Mouse (Mus musculus) embryonic facial prominence, embryonic 14.5 days (tissue): Measurements from ENCODE around the gene Sema4f. TPM values are rescaled to one million over a fixed set of nuclear protein-coding genes. Genes with fewer than 3 reads are reported as not detected.
A peak's percentile ranks its signal among the peaks of the same experiment; 100 is the strongest.

Experiments used
- ATAC-seq: fragments of 200-750 bp; cut with Nextera tagmentation; 2 replicates; pipeline ENCODE4 v1.8.0; 2017; ENCODE audit warnings: low read depth, moderate number of reproducible peaks, moderate TSS enrichment
- DNase-seq: peaks from one replicate; pipeline ENCODE4 v3.0.0-alpha.2; 2015; ENCODE audit warnings: low spot score
- H3K27ac ChIP-seq: fragments of 300-500 bp; sonication (generic); replicated peaks from 2 replicates; pipeline ENCODE4 v1.5.1; 2014; ENCODE audit warnings: low read depth, mild to moderate bottlenecking, low read length, moderate library complexity
- H3K27me3 ChIP-seq: fragments of 300-500 bp; sonication (generic); replicated peaks from 2 replicates; pipeline ENCODE4 v1.6.1; 2014; ENCODE audit warnings: low read length; ENCODE audit not compliant: control insufficient read depth, insufficient read depth
- H3K36me3 ChIP-seq: fragments of 300-500 bp; sonication (generic); 2 replicates; pipeline ENCODE4 v1.6.1; 2014; ENCODE audit warnings: low read length, mixed read lengths; ENCODE audit not compliant: control insufficient read depth, insufficient read depth
- H3K4me1 ChIP-seq: fragments of 300-500 bp; sonication (generic); 2 replicates; pipeline ENCODE4 v1.6.1; 2014; ENCODE audit warnings: antibody characterized with exemption, low read length; ENCODE audit not compliant: control insufficient read depth, insufficient read depth
- H3K4me2 ChIP-seq: fragments of 300-500 bp; sonication (generic); 2 replicates; pipeline ENCODE4 v1.6.1; 2014; ENCODE audit warnings: low read depth, mild to moderate bottlenecking, low read length, moderate library complexity, mixed read lengths
- H3K4me3 ChIP-seq: fragments of 300-500 bp; sonication (generic); 2 replicates; pipeline ENCODE4 v1.5.1; 2014; ENCODE audit warnings: low read depth, mild to moderate bottlenecking, low read length
- H3K9ac ChIP-seq: fragments of 300-500 bp; sonication (generic); 2 replicates; pipeline ENCODE4 v1.6.1; 2014; ENCODE audit warnings: low read depth, mild to moderate bottlenecking, low read length, moderate library complexity, mixed read lengths
- H3K9me3 ChIP-seq: fragments of 300-500 bp; sonication (generic); 2 replicates; pipeline ENCODE4 v1.6.1; 2016; ENCODE audit warnings: low read length; ENCODE audit not compliant: control insufficient read depth
- WGBS: fragments of 180-500 bp; shearing (Covaris S2); extraction: QIAGEN DNeasy Blood & Tissue Kit; methylation state at CpG from one replicate; pipeline ENCODE4 v1.1.7; 2014; 5-methylcytosine and 5-hydroxymethylcytosine counted together
- polyA plus RNA-seq: library from polyadenylated mRNA; unstranded; fragments of >200 nt; fragmentation: Nextera tagmentation; extraction: Ambion mirVana; gene quantifications from 2 replicates; pipeline ENCODE4 v1.2.1, GENCODE M21; 2014

Sema4f gene
- polyA plus RNA-seq, 1 experiment from 2014 or later: 2.1 TPM

DNA sequence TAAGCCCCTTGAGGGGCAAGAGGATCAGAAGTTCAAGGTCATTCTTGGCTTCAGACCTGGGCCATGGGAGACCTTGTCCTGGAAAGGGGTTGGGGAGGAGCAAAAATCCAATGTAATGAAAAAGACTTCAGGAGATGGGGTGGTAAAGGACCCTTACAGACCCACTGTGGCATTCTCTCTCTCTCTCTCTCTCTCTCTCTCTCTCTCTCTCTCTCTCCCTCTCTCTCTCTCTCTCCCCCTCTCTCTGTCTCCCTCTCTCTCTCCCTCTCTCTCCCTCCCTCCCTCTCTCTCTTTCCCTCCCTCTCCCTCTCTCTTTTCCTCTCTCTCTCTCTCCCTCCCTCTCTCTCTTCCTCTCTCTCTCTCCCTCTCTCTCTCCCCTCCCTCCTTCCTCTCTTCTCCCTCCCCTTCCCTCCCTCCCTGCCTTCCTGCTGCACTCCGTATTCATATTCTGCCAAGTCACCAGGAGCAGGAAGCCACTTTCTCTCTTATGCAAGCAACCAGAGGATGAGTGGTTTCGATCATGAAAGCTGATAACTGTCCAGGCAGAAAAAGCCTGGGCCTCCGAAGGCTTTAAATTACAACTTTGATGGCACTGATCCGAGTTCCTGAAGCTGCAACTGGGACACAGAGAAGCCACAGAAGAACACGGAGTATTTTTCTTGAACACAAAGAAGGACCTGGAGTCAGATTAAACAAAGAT, 67.8 kb downstream of the Sema4f start:
- H3K4me1 ChIP-seq: no peaks in the 10 kb centered on the region
- ATAC-seq (no peak), DNase-seq (peak; percentile 81)
- no peak overlapping the region for H3K9ac ChIP-seq
- H3K9me3 ChIP-seq: no peaks in the 10 kb centered on the region
- no peaks in the 10 kb centered on the region for H3K36me3 ChIP-seq
- 16% methylated on average over 5 of the region's 5 CpGs for WGBS
- no peak overlapping the region for H3K4me3 ChIP-seq
- no peaks in the 10 kb centered on the region for H3K27me3 ChIP-seq
- H3K27ac ChIP-seq: peak overlapping the region; percentile 21; the same call in 1 of the 2 replicates
- no peak overlapping the region for H3K4me2 ChIP-seq

DNA sequence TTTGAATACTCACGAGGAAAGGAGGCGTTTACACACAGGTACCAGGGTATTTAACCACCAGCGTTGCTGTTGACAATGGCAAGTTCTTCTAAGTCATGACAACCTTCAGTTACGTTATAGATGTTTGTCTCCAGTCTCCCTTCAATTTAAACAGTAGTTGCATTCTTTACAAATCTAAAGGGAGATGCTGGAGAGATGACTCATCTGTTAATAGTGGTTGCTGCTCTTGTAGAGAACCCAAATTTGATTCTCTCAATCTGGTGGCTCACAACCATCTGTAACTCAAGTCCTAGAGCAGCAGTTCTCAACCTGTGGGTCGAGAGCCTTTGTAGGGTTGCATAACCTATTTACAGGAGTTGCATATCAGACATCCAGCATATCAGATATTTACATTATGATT, 71.1 kb downstream of the Sema4f start:
- H3K27me3 ChIP-seq: no peaks in the 10 kb centered on the region
- H3K4me1 ChIP-seq: no peaks in the 10 kb centered on the region
- no peak overlapping the region for H3K4me3 ChIP-seq
- H3K27ac ChIP-seq: no peak overlapping the region
- DNase-seq (no peak), ATAC-seq (no peak)
- H3K9ac ChIP-seq: no peak overlapping the region
- peaks cover 7% of the 10 kb centered on the region; the same call in 1 of the 2 replicates for H3K9me3 ChIP-seq
- no peak overlapping the region for H3K4me2 ChIP-seq
- 76% methylated on average over 5 of the region's 5 CpGs for WGBS
- no peaks in the 10 kb centered on the region for H3K36me3 ChIP-seq

DNA sequence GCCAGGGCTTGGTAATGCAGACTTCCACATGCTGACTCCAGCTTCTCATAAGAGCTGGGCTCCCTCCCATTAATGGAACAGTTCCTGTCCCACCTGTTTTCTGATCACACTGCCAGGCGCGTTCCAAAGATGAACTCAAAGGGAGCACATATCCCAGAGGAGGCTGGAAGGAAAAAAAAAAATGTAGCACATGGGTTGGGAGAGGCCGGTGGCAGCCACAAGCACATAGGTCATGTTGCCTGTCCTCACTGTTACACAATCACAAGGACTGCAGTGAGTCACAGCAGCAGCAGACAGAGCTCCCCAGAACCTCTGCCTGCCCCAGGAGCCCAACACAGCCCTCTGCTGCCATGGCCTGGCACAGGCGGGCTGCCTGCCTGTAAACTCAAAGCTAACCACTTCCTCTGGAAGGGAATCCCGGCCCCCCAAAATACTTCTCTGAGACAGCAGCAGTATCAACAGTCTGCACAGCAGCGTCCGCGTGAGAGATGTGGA, 76.1 kb downstream of the Sema4f start:
- Histone ChIP-seq H3K4me2 (no peak overlapping the region), H3K4me3 (no peak overlapping the region), H3K9me3 (peaks cover 7% of the 10 kb centered on the region; the same call in 1 of the 2 replicates), H3K36me3 (no peaks in the 10 kb centered on the region), H3K27me3 (no peaks in the 10 kb centered on the region), H3K4me1 (no peaks in the 10 kb centered on the region), H3K9ac (no peak overlapping the region), H3K27ac (no peak overlapping the region; the same call in 1 of the 2 replicates)
- 57% methylated on average over 8 of the region's 8 CpGs for WGBS
- DNase-seq (peak; percentile 39), ATAC-seq (no peak)

DNA sequence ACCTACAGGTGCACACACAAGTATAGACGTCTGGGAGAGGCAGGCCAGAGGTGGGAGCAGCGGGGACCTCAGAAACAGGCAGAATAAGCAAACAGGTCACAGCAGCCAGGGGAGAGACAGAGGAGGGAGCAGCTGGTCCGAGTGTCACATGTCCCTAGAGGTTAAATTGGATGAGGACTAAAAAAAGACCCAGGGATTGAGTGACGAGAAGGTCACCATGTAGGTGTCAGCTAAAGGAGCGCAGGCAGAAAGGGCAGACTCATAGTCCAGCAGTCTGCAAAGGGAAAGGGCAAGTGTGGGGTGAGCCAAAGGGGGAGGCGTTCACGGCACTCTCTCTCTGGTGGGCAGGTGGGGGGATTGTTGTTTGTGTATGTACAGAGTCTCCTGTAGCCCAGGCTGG, 77.1 kb downstream of the Sema4f start:
- H3K27ac ChIP-seq: no peak overlapping the region
- no peaks in the 10 kb centered on the region for H3K4me1 ChIP-seq
- H3K36me3 ChIP-seq: no peaks in the 10 kb centered on the region
- H3K4me3 ChIP-seq: no peak overlapping the region
- WGBS: 46% methylated on average over 7 of the region's 7 CpGs
- peaks cover 7% of the 10 kb centered on the region; the same call in 1 of the 2 replicates for H3K9me3 ChIP-seq
- no peak overlapping the region for H3K9ac ChIP-seq
- H3K27me3 ChIP-seq: no peaks in the 10 kb centered on the region
- no peak for ATAC-seq
- no peak for DNase-seq
- H3K4me2 ChIP-seq: no peak overlapping the region

DNA sequence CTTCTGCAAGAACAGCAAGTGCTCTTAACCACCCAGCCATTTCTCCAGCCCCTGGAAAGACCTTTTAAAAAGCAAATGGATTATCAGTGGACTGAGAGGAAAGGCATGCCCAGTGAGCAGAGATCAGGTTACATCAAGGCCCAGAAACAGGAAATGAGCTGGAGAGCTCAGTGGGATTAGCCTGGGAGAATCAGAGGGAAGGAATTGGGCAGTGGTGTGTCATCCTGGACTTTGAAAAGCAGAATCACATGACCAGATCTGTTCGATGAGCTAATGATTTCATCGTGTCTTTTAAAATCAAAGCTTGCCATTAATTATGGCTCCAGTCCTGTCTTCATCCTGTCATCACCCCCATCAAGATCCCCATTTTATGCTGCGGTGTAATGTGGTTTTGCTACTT, 77.5 kb downstream of the Sema4f start:
- DNase-seq (peak; percentile 22), ATAC-seq (no peak)
- H3K4me1 ChIP-seq: no peaks in the 10 kb centered on the region
- no peaks in the 10 kb centered on the region for H3K36me3 ChIP-seq
- no peak overlapping the region for H3K4me3 ChIP-seq
- peaks cover 7% of the 10 kb centered on the region; the same call in 1 of the 2 replicates for H3K9me3 ChIP-seq
- no peaks in the 10 kb centered on the region for H3K27me3 ChIP-seq
- H3K9ac ChIP-seq: no peak overlapping the region
- H3K4me2 ChIP-seq: no peak overlapping the region
- 32% methylated on average over 3 of the region's 3 CpGs for WGBS
- no peak overlapping the region for H3K27ac ChIP-seq

Other genes with a start within 250 kb of the Sema4f start
- 94.7 and 96.9 TPM in 2 replicates for gene Pole4, start 234.4 kb downstream of the Sema4f start, polyA plus RNA-seq
- 16.7 and 17.7 TPM in 2 replicates for gene Hk2, start 165.3 kb downstream of the Sema4f start, polyA plus RNA-seq
- 0.28 and 0.65 TPM in 2 replicates for gene M1ap, start 7.1 kb upstream of the Sema4f start, polyA plus RNA-seq
- 6.7 and 8.7 TPM in 2 replicates for gene Dok1, start 93.7 kb upstream of the Sema4f start, polyA plus RNA-seq
- gene Loxl3, start 94.4 kb upstream of the Sema4f start, polyA plus RNA-seq: 19.7 and 21.4 TPM in 2 replicates
- gene Aup1, start 114.8 kb upstream of the Sema4f start, polyA plus RNA-seq: 118 and 121 TPM in 2 replicates
- 43.0 and 46.3 TPM in 2 replicates for gene Htra2, start 115.5 kb upstream of the Sema4f start, polyA plus RNA-seq
- gene Dqx1, start 118.1 kb upstream of the Sema4f start, polyA plus RNA-seq: 0.65 and 0.67 TPM in 2 replicates
- gene Tlx2, start 130.5 kb upstream of the Sema4f start, polyA plus RNA-seq: 2.9 and 3.4 TPM in 2 replicates
- gene Pcgf1, start 138.1 kb upstream of the Sema4f start, polyA plus RNA-seq: 22.6 and 25.8 TPM in 2 replicates
- 0.71 and 0.87 TPM in 2 replicates for gene Lbx2, start 146.6 kb upstream of the Sema4f start, polyA plus RNA-seq
- 1.3 and 3.4 TPM in 2 replicates for gene Ccdc142, start 161.8 kb upstream of the Sema4f start, polyA plus RNA-seq
- gene Gm42688, start 161.8 kb upstream of the Sema4f start, polyA plus RNA-seq: 2.1 TPM in 2 replicates
- gene Mrpl53, start 169.3 kb upstream of the Sema4f start, polyA plus RNA-seq: 136 and 145 TPM in 2 replicates
- 48.7 and 49.3 TPM in 2 replicates for gene Mogs, start 175.7 kb upstream of the Sema4f start, polyA plus RNA-seq
- gene Wbp1, start 181.8 kb upstream of the Sema4f start, polyA plus RNA-seq: 61.8 and 82.1 TPM in 2 replicates
- 13.6 and 14.1 TPM in 2 replicates for gene Ino80b, start 185.7 kb upstream of the Sema4f start, polyA plus RNA-seq
- 25.8 and 30.4 TPM in 2 replicates for gene Rtkn, start 195.7 kb upstream of the Sema4f start, polyA plus RNA-seq
- 5.8 and 7.0 TPM in 2 replicates for gene Wdr54, start 216.6 kb upstream of the Sema4f start, polyA plus RNA-seq
- gene 1700003E16Rik, start 216.6 kb upstream of the Sema4f start, polyA plus RNA-seq: 3.1 and 6.3 TPM in 2 replicates
- gene Dctn1, start 226.2 kb upstream of the Sema4f start, polyA plus RNA-seq: 84.5 and 101 TPM in 2 replicates